Mouse (Mus musculus) lung, adult 10 weeks (tissue): ENCODE data around the gene Vps4b. TPM values are rescaled to one million over a fixed set of nuclear protein-coding genes. Genes with fewer than 3 reads are reported as not detected.

Source experiments
- polyA plus RNA-seq: library from polyadenylated mRNA; stranded (reverse); fragments of 350-450 nt; fragmentation: Illumina TruSeq; extraction: RNeasy Lipid Tissue Mini Kit (QIAGEN cat#74804); gene quantifications from one replicate; pipeline ENCODE4 v1.2.3, GENCODE M21; 2014; ENCODE audit warnings: low read depth, low replicate concordance; ENCODE audit not compliant: insufficient read depth

Gene Vps4b
- polyA plus RNA-seq, result 30.0 TPM

GRCm38 (mm10) chr1:106796542-106796924 is at the start of gene Vps4b:
TSS of gene Vps4b (minus strand) at chr1:106796728.

DNA sequence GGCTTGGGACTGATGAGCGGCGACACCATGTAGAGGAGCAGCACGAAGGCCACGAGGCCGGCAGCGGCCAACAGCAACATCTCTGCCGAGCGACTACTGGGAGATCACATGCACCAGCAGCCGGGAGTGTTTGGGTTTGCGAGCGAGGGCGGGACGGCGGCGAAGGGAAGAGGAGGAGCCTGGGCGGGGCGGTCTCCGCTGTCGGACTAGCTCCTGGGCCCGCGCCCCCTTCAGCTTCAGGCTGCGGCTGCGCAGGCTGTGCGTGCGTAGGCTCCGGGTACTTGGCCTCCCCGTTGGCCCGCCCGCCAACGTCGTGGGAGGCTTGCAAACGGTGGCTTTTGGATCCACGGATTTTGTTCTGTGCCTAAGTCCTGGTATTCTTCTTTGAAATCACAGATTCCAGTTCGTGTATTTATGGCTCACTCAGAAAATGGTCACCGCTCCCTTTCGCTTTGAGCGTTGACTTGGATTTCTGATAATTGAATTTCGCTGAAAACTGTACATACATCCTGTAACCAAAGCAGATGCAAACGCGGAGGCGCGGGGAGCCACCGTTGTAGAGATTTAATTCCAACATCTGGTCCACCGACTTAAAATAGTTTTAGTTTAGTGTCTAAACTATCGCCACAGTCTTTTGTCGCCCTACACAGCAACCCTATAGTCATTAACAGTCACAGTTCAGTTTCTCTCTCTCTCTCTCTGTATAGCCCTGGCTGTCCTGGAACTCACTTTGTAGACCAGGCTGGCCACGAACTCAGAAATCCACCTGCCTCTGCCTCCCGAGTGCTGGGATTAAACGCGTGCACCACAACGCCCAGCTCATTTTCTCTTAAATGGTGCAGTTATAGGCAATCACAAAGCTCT is 36.7 kb downstream of the Vps4b start, which contains the start of gene Kdsr:
TSS of gene Kdsr (minus strand) at position 156 of the 864 bp plus-strand sequence.

Other genes with a start within 250 kb of the Vps4b start
- gene Bcl2, start 82.5 kb downstream of the Vps4b start, polyA plus RNA-seq, result 3.9 TPM
- gene Kdsr, start 37.0 kb downstream of the Vps4b start, polyA plus RNA-seq, result 10.7 TPM
- not detected for gene Serpinb5, start 64.4 kb upstream of the Vps4b start, polyA plus RNA-seq
- gene Serpinb12, start 137.7 kb upstream of the Vps4b start, polyA plus RNA-seq, result not detected
- not detected for gene Serpinb13, start 184.3 kb upstream of the Vps4b start, polyA plus RNA-seq